Mouse (Mus musculus): Measurements from ENCODE around the gene Dapk3. TPM values are rescaled to one million over a fixed set of nuclear protein-coding genes. Genes with fewer than 3 reads are reported as not detected.

Dapk3 gene
- polyA plus RNA-seq, 1 experiment from 2014 or later, result 45.6 TPM

DNA sequence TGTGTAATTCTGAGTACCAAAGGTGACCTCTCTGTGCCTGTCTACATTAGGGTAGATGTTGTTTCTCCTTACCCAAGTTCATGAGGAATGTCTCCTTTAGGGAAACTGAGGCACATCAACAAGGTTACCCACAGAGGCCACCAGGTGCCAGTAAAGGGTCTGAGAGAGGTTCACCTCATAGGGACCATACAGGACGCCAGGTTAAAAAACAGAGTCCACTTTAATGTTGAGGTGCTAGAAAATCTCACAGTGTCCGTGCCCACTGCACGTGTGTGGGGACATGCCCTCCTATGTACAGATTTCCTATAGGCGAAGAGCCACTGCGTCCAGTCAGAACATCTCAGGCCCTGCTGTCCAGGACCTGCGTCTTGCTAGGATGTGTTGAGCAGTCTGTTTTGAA, 16.2 kb downstream of the Dapk3 start:
- 82% methylated on average over 6 of the region's 6 CpGs for WGBS
- ATAC-seq (replicated peaks; ENCODE audit: low FRiP score) (no peak), DNase-seq (ENCODE audit: low spot score) (no peak)
- Histone ChIP-seq H3K9me3 (ENCODE audit: control insufficient read depth, low read length) (no peaks in the 10 kb centered on the region), H3K27me3 (replicated peaks; ENCODE audit: control insufficient read depth, insufficient read depth, low read length) (peaks cover 39% of the 10 kb centered on the region), H3K9ac (ENCODE audit: low read depth, low read length) (no peak overlapping the region), H3K4me1 (replicated peaks; ENCODE audit: control insufficient read depth, insufficient read depth, low read length) (peaks cover 14% of the 10 kb centered on the region), H3K4me2 (no peak overlapping the region), H3K36me3 (ENCODE audit: control insufficient read depth, insufficient read depth, low read length) (no peaks in the 10 kb centered on the region), H3K27ac (ENCODE audit: low read depth, low read length) (no peak overlapping the region), H3K4me3 (ENCODE audit: low read depth, low read length) (no peak overlapping the region)

DNA sequence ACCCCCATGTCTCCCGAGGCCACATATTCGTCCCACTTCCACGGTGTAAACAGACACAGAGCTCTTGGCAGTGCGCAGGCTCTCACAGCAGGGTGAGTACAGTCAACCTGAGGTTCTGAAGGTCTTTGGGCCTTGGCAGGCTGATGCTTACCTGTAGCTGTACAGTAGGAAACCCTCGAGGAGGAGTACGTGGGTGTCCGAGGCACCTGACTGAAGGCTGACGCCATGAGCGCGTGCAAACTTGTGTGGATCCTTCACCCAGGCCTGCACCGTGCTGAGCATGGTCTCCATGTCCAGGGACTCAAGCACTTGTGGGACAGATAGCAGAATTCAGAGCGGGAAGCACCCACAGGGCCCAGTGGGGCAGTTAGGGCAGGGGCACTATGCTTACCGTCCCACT, 17.3 kb downstream of the Dapk3 start:
- Histone ChIP-seq H3K9me3 (ENCODE audit: control insufficient read depth, low read length) (no peaks in the 10 kb centered on the region), H3K27me3 (replicated peaks; ENCODE audit: control insufficient read depth, insufficient read depth, low read length) (peaks cover 30% of the 10 kb centered on the region), H3K9ac (ENCODE audit: low read depth, low read length) (no peak overlapping the region), H3K4me2 (no peak overlapping the region), H3K27ac (ENCODE audit: low read depth, low read length) (no peak overlapping the region), H3K36me3 (ENCODE audit: control insufficient read depth, insufficient read depth, low read length) (no peaks in the 10 kb centered on the region), H3K4me1 (replicated peaks; ENCODE audit: control insufficient read depth, insufficient read depth, low read length) (peaks cover 8% of the 10 kb centered on the region; the same call in 1 of the 2 replicates), H3K4me3 (ENCODE audit: low read depth, low read length) (no peak overlapping the region)
- no peak for DNase-seq (ENCODE audit: low spot score)
- 80% methylated on average over 13 of the region's 13 CpGs for WGBS
- ATAC-seq (replicated peaks; ENCODE audit: low FRiP score), result no peak

GRCm38 (mm10) chr10:81200605-81201287, 17.9 kb downstream of the Dapk3 start:
- peaks cover 8% of the 10 kb centered on the region; the same call in 1 of the 2 replicates for H3K4me1 ChIP-seq (replicated peaks; ENCODE audit: control insufficient read depth, insufficient read depth, low read length)
- DNase-seq (ENCODE audit: low spot score), result no peak
- H3K4me3 ChIP-seq (ENCODE audit: low read depth, low read length), result no peak overlapping the region
- WGBS, result 75% methylated on average over 20 of the region's 20 CpGs
- H3K9ac ChIP-seq (ENCODE audit: low read depth, low read length), result no peak overlapping the region
- H3K27me3 ChIP-seq (replicated peaks; ENCODE audit: control insufficient read depth, insufficient read depth, low read length), result peaks cover 29% of the 10 kb centered on the region
- no peaks in the 10 kb centered on the region for H3K36me3 ChIP-seq (ENCODE audit: control insufficient read depth, insufficient read depth, low read length)
- H3K27ac ChIP-seq (ENCODE audit: low read depth, low read length), result no peak overlapping the region
- no peaks in the 10 kb centered on the region for H3K9me3 ChIP-seq (ENCODE audit: control insufficient read depth, low read length)
- no peak for ATAC-seq (replicated peaks; ENCODE audit: low FRiP score)
- H3K4me2 ChIP-seq, result no peak overlapping the region

GRCm38 (mm10) chr10:81201807-81202758, 19.3 kb downstream of the Dapk3 start, which contains the start of gene Nmrk2:
Gene Nmrk2, minus strand, starts transcription at chr10:81202051.
- H3K4me2 ChIP-seq, result no peak within 1 kb of the TSS
- H3K9me3 ChIP-seq (ENCODE audit: control insufficient read depth, low read length), result no peaks in the 10 kb centered on the region
- WGBS, result 67% methylated on average over 13 of the region's 13 CpGs
- ATAC-seq (replicated peaks; ENCODE audit: low FRiP score) (no peak), DNase-seq (ENCODE audit: low spot score) (no peak)
- H3K27me3 ChIP-seq (replicated peaks; ENCODE audit: control insufficient read depth, insufficient read depth, low read length), result peaks cover 19% of the 10 kb centered on the region
- no peak within 1 kb of the TSS; the same call in 1 of the 2 replicates for H3K27ac ChIP-seq (ENCODE audit: low read depth, low read length)
- H3K4me3 ChIP-seq (ENCODE audit: low read depth, low read length), result no peak within 1 kb of the TSS
- no peak within 1 kb of the TSS for H3K9ac ChIP-seq (ENCODE audit: low read depth, low read length)
- no peaks in the 10 kb centered on the region for H3K36me3 ChIP-seq (ENCODE audit: control insufficient read depth, insufficient read depth, low read length)
- peaks cover 8% of the 10 kb centered on the region; the same call in 1 of the 2 replicates for H3K4me1 ChIP-seq (replicated peaks; ENCODE audit: control insufficient read depth, insufficient read depth, low read length)

DNA sequence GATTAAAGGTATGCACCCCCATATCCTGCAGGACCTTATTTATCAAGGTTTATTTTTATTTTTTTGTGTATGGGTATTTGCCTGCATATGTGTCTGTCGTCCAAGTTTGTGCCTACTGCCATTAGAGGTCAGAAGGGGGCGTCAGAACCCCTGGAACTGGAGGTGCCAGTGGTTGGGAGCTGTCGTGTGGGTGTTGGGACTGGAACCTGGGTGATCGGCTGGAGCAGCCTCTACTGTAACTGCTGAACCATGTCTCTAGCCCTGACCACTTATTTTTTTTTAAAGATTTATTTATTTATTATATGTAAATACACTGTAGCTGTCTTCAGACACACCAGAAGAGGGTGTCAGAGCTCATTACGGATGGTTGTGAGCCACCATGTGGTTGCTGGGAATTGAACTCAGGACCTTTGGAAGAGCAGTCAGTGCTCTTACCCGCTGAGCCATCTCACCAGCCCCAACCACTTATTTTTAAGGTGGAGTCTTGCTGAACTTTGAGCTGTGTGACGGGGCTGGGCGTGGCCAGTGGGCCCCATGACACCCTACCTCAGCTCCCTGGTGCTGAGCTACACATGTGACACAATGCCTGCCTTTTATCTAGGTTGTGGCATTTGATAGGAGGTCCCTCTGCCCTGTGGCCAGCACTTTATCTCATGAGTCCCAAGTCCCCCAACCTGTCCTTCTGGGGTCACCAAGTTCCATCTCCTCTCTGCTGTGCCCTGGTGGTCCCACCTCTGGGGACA, 20.3 kb downstream of the Dapk3 start:
- Histone ChIP-seq H3K9ac (ENCODE audit: low read depth, low read length) (no peak overlapping the region), H3K27ac (ENCODE audit: low read depth, low read length) (no peak overlapping the region; the same call in 1 of the 2 replicates), H3K9me3 (ENCODE audit: control insufficient read depth, low read length) (no peaks in the 10 kb centered on the region), H3K4me3 (ENCODE audit: low read depth, low read length) (no peak overlapping the region), H3K4me2 (no peak overlapping the region), H3K27me3 (replicated peaks; ENCODE audit: control insufficient read depth, insufficient read depth, low read length) (peaks cover 13% of the 10 kb centered on the region), H3K4me1 (replicated peaks; ENCODE audit: control insufficient read depth, insufficient read depth, low read length) (peaks cover 8% of the 10 kb centered on the region; the same call in 1 of the 2 replicates), H3K36me3 (ENCODE audit: control insufficient read depth, insufficient read depth, low read length) (no peaks in the 10 kb centered on the region)
- DNase-seq (ENCODE audit: low spot score) (no peak), ATAC-seq (replicated peaks; ENCODE audit: low FRiP score) (peak; percentile 87)
- WGBS, result 46% methylated on average over 8 of the region's 8 CpGs

DNA sequence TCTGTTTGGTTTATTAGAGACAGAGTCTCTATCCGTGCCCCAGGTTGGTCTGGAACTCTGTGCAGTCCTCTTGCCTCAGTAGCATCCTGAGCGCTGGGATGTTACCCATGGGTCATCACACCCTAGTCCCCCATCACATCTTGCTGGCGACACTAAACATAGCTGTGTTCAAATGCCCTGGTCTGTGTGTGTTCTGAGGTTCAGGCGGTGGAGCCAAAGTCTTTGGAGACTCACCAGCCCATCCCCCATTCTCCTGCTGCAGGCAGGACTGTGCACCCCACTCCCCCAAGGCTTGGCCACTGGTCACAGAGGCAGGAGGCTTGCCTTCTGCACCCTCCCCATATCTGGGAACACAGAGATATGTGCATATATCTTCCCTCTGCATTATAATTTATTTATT, 21.3 kb downstream of the Dapk3 start:
- Histone ChIP-seq H3K4me3 (ENCODE audit: low read depth, low read length) (no peak overlapping the region), H3K9ac (ENCODE audit: low read depth, low read length) (no peak overlapping the region), H3K4me2 (no peak overlapping the region), H3K9me3 (ENCODE audit: control insufficient read depth, low read length) (no peaks in the 10 kb centered on the region), H3K4me1 (replicated peaks; ENCODE audit: control insufficient read depth, insufficient read depth, low read length) (peaks cover 8% of the 10 kb centered on the region; the same call in 1 of the 2 replicates), H3K27me3 (replicated peaks; ENCODE audit: control insufficient read depth, insufficient read depth, low read length) (peaks cover 10% of the 10 kb centered on the region; the same call in 1 of the 2 replicates), H3K27ac (ENCODE audit: low read depth, low read length) (no peak overlapping the region), H3K36me3 (ENCODE audit: control insufficient read depth, insufficient read depth, low read length) (no peaks in the 10 kb centered on the region)
- DNase-seq (ENCODE audit: low spot score) (no peak), ATAC-seq (replicated peaks; ENCODE audit: low FRiP score) (no peak)
- WGBS, result 69% methylated on average over 4 of the region's 4 CpGs

DNA sequence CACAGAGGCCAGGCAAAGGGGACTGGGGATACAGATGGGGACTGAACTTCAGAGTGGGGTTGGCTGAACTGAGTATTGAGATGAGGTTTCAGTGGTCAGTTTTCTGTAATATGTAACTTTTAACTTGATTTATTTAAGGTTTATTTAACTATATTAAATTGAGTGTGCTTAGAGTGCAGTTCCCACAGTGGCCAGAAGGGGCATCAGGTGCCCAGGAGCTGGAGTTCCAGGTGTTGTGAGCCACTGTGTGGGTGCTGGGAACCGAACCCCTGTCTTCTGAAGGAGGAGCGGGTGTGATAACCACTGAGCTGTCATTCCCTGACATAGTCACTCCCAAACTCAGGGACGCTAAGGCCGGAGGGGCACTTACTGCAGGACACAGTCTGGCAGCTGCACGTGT, 27.3 kb downstream of the Dapk3 start:
- H3K27me3 ChIP-seq (replicated peaks; ENCODE audit: control insufficient read depth, insufficient read depth, low read length), result peaks cover 2% of the 10 kb centered on the region; the same call in 1 of the 2 replicates
- H3K4me3 ChIP-seq (ENCODE audit: low read depth, low read length), result no peak overlapping the region
- 90% methylated on average over 5 of the region's 5 CpGs for WGBS
- ATAC-seq (replicated peaks; ENCODE audit: low FRiP score), result no peak
- no peak for DNase-seq (ENCODE audit: low spot score)
- no peak overlapping the region for H3K4me2 ChIP-seq
- no peaks in the 10 kb centered on the region for H3K4me1 ChIP-seq (replicated peaks; ENCODE audit: control insufficient read depth, insufficient read depth, low read length)
- H3K9ac ChIP-seq (ENCODE audit: low read depth, low read length), result no peak overlapping the region
- H3K9me3 ChIP-seq (ENCODE audit: control insufficient read depth, low read length), result no peaks in the 10 kb centered on the region
- H3K36me3 ChIP-seq (ENCODE audit: control insufficient read depth, insufficient read depth, low read length), result no peaks in the 10 kb centered on the region
- no peak overlapping the region for H3K27ac ChIP-seq (ENCODE audit: low read depth, low read length)

DNA sequence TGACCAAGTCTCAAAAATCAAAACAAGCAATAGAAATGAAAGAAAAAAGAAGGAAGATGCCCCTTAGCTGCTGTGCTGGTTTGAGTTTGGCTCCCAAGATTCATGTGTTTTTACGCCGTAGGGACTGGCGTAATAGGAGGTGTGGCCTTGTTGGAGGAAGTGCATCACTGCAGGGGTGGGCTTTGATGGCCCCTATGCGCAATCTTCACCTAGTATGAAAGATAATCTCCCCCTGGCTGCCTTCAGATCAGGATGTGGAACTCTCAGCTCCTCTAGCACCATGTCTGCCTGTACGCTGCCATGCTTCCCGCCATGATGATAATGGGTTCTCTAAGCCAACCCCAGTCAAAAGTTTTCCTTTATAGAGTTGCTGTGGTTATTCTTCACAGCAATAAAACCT, 33.5 kb downstream of the Dapk3 start:
- Histone ChIP-seq H3K4me1 (replicated peaks; ENCODE audit: control insufficient read depth, insufficient read depth, low read length) (no peaks in the 10 kb centered on the region), H3K27me3 (replicated peaks; ENCODE audit: control insufficient read depth, insufficient read depth, low read length) (peaks cover 2% of the 10 kb centered on the region), H3K4me2 (no peak overlapping the region), H3K9ac (ENCODE audit: low read depth, low read length) (no peak overlapping the region), H3K4me3 (ENCODE audit: low read depth, low read length) (no peak overlapping the region), H3K9me3 (ENCODE audit: control insufficient read depth, low read length) (no peaks in the 10 kb centered on the region), H3K27ac (ENCODE audit: low read depth, low read length) (no peak overlapping the region), H3K36me3 (ENCODE audit: control insufficient read depth, insufficient read depth, low read length) (no peaks in the 10 kb centered on the region)
- 70% methylated on average over 6 of the region's 6 CpGs for WGBS
- DNase-seq (ENCODE audit: low spot score) (no peak), ATAC-seq (replicated peaks; ENCODE audit: low FRiP score) (no peak)

Data from liver, embryonic 11.5 days (tissue).